Mouse (Mus musculus) monocyte, adult 5-6 weeks (primary cell): ENCODE measurements around the gene Rab8b. TPM values are rescaled to one million over a fixed set of nuclear protein-coding genes. Genes with fewer than 3 reads are reported as not detected.

ENCODE experiments used
- ATAC-seq: fragments of 153-309, 156-312 bp; replicated peaks from 2 replicates; pipeline ENCODE4 v1.8.0; 2017; ENCODE audit warnings: mild to moderate bottlenecking; ENCODE audit not compliant: low TSS enrichment, insufficient number of reproducible peaks, severe bottlenecking, poor library complexity, low FRiP score
- total RNA-seq: library from RNA; stranded (forward); fragments of 200-1000, 200-491, 200-594 nt; gene quantifications from 3 replicates; pipeline ENCODE4 v1.2.3, GENCODE M21; 2017

Rab8b gene
- 147 to 179 TPM (median 160 TPM) in 3 replicates for total RNA-seq

DNA sequence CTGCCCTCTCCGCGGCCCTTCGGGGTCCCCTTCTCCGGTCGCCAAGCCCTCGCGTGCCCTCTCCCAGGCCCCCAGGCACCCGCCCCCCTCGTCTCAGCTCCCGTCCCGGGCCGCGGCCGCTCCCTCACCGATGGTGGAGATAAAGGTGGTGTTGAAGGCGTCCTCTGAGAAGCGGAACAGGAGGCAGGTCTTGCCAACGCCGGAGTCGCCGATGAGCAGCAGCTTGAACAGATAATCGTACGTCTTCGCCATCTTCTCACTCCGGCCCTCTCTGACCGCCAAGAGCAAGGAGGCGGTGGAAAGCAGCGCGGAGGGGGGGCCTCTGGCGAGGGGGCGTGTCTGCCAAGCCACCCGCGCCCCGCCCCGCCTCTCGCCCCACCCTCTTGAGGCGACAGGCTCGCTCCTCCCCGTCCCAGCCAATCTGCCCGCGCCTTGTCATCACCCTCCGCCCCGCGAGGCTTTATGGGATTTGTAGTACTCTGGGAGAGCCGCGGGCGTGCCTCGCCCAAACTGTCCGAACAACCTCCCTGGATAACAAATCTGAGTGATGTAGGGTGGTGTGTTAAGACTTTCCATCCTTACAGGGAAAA, at the start of gene Rab8b:
Rab8b (minus strand) TSS at position 306 of the 590 bp plus-strand sequence.
- peak; percentile 94 for ATAC-seq

DNA sequence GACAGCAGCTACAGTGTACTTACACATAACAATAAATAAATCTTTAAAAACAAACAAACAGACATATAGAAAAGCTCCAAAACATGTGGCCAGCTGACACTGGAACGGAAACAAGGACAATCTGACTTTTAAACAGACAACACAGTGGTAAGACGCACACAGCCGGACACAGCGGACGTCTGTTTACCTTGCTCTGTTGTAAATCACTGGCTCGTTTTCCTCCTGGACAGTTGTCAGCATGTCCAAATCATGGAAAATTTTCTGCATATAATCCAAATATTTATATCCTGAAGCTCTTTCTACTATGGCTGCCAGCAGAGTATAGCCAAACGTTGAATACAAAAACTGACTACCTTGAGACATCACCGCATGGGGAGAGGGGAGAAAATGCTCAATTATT, 48.0 kb upstream of the Rab8b start:
- no peak for ATAC-seq

DNA sequence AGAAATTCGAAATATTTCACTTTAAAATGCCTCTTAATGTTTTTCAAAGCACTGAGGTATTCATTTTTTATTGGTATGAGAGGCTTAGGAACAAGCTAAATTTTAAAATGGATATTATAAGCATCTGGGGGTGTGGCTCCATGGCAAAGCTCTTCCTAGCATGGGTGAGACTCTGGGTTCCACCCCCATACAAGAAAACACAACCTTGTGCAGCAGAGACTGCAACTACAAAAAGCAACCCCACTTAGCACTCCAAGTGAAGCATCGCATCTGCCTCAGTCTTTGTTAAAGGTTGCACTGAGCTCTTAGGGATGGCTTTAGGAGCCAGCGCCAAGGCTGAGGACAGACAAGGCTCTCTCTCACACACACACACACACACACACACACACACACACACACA, 42.0 kb upstream of the Rab8b start:
- ATAC-seq: no peak

DNA sequence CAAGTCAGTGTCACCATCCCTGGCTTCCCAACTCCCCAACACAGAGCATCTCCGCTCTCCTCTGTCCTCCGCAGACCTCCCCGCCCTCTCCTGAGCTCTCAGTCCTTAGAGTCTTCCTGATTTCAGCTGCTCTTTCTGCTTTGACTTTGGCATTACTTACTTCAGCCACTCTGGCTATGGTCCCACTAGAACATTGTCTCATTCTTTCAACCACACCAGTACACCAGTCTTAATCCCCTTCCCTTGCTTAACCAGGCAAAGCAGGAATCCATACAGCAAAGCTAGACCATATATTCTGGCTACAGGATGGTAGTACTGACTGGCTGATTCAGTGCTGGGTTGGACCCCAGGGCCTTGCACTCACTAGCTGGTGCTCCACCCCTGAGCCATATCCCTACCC, 38.0 kb upstream of the Rab8b start:
- ATAC-seq: no peak

DNA sequence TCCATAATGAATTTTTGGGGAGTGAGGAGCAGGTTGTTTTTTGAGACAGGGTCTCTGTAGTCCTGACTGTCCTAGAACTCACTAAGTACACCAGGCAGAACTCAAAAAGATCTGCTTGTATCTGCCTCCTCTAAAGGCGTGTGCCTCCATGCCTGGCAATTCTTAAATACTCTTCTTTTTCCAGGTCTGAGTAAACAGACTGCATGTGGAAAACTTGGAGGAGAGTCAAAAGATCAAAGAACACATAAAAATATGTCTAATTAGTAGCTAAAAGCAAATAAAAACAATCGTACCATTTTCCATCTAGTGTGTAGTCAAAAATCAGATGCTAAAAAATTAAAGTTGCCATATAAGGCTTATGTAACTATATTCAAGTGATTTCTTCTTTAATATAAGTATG, 33.4 kb upstream of the Rab8b start:
- no peak for ATAC-seq

DNA sequence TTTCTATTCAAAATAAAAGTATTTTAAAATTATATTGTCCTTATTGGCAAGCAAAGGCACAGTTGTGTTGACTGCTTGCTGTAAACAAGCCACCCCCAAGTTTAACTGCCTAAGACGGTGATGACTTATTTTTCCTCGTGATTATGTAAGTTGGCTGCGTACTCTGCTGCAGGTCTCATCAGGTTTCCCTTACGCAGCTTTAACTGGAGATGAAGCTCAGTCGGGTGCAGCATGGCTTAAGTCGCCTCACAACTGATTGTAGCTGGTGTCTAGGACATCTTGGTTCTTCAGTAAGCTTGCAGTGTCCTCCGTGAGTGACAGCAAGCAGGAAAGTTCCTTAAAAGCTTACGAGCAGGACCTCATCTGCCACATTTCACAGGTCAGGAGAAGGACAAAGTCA, 32.8 kb upstream of the Rab8b start:
- ATAC-seq: no peak

DNA sequence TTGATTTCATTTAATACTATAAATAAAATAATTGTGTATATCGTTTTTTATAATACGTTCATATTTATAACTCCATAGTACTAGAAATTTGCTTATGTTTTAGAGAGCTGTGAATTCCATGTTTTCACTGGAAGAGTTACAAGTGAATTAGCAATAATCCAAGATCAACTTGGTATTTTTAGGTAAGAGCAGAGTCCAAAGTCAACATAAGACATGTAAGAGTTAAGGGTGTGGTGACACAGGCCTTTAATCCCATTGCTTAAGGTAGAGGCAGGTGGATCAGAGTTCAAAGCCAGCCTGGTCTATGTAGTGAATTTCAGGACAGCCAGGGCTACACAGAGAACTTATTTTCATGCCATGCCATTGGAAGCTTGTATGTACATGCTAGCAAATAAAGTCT, 29.0 kb upstream of the Rab8b start:
- ATAC-seq: no peak

DNA sequence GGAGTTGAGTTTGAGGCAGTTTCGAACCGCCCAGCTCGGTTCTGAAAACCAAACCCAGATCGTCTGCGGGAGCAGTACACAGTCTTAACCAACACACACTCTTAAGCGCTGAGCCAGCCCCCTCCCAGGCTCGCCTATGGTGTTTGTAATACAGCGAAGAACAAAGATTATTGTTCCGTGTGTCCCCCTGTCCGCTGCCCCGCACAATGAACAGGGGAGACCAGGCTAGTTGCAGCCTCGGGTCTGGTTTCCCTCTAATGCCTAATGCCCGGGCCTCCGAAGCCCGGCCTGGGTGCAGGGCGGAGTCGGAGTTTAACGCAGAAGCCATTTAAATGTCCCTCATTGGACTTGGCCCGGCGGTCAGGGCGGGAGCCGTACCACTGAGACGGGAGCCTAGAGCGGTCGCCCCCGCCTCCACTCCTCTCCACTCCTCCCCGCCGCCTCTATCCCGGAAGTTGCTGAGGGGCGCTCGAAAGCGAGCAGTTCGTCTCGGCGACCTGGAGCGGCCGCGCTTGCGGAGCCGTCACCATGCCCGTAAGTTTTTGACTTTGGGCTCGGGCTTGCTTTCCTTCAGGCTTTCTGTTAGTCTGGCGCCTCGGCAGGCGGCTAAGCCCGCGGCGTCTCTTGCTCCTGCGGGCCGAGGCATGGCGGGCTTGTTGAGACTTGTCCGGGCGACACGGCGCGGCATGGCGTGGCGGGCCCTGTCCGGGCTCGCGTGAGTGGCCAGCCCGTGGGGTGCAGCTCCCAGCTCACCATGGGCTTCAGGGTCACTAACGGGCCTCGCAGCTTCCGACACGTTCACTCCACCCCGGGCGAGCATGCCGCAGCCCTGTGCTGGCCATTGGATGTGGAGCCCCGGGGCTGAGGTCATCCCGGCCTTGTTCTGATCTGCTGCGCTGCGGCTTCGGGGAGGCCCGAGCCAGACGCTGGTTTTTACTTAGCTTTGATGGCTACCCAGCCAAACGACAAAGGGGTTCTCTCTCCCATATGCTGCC, 26.5 kb upstream of the Rab8b start, which contains the start of gene Rps27l:
Rps27l (plus strand) TSS at position 440 of the 995 bp plus-strand sequence.
- peak; percentile 100 for ATAC-seq

DNA sequence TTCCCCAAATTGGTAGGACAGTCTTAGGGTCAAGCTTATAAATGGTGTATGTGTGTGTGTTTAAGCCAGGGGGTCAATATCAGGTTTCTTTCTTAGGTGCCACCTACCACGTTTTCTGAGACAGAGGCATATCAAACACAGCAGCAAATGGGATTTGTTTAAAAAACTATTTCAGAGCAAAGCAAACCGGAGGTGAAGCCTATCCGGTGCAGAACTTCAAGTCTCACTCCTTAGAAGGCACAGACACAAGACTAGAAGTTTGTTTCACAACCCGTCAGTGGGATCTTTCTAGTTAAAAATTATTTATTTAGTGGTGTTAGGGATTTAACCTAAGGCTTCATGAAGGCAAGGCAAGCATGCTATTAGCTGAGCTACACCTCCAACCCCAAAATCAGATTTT, 25.7 kb upstream of the Rab8b start:
- no peak for ATAC-seq

DNA sequence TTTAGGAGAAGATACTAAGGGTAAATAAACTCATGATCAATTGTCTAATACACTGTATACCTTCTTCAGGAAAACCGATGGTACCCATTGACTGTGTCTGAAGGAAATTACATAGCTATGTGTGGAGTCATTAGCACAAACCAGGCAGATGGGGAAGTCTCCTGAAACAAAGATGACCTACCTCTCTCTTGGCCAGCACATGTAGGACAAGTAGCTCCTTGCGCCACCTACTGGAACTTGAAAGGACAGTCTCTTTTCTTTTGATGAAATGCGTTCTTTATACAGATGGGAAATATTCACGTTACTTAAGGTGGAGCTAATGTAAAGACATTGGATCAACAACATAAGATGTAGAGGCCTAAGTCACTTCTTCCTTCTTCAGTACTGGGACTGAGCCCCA, 19.3 kb upstream of the Rab8b start:
- peak; percentile 91 for ATAC-seq

DNA sequence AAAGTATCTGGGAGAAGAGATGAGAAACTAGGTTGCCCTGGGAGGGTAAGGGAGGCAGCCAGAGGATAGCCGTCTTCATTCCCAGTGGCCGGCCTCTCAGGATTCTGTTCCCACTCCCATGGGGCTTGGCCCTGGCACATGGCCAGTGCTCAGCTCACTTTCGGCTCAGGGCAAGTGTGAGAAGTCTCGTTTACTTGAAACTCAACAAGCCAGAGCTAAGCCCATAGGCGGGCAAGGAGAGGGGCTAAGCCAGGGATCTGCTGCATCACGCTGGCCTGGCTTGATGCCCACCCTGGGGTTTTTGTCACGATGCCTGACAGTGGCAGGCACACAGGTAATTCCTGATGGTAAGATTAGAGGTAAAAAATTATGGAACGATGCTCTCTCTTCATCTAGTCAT, 18.0 kb upstream of the Rab8b start:
- ATAC-seq: no peak

DNA sequence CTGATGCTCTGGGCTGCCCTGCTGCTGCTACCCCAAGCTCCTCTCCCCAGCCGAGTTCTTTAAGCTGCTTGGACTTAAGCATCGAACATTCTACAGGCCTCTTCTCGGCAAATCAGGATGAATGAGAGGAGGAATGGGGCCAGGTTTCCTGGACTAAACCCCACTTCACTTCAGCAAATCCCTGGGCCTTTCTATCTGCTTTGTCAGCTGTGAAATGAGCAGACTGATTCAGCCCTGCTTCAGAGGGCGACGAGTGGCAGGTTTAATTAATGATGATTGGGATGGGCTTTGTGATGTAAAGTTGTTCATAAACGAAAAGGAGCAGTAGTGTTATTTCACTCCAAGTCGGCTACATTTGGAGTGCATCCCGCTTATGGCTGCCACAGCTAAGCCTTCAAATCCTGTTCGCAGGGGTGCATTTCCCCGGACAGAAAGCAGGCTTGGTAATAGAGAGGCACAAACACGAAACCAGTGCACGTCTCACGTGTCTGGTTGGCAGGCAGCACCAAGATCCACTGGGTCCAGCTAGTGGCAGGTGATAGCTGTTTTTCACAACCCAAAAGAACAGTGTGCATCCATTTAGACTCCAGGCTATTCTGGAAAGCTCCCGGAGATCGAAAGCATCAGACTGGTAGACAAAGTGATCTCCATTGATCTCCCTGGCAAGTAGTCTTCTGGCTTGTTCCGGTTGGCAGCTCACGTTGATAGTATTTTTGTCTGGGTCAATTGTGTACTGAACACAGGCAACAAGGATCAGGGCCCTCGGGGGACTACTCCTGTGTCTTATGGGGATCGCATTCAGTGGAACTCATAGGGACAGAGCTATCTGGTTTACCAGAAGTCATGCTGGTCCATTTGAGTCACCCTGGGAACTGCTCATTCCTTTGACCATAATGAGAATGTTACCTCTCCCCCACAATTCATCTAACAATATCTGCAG, 14.7 kb upstream of the Rab8b start:
- no peak for ATAC-seq

DNA sequence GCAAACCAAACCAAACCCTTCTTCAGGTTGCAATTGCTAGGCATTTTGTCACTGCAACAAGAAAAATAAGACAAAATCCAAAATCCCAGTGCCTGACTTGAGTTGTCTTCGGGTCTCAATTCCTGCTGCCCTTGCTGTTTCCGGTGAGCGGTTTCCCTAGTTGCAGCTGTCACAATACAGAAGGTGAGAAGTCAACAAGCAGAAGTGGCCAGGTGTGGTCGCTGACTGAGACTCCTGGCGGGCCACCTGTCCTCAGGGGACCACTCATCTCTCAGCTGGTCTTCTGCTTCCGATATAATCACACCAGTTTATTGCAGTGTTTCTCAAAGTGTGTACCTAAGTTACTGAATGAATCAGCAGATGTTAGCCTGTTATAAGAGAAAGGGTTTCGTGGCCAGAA, 10.9 kb upstream of the Rab8b start:
- ATAC-seq: no peak

DNA sequence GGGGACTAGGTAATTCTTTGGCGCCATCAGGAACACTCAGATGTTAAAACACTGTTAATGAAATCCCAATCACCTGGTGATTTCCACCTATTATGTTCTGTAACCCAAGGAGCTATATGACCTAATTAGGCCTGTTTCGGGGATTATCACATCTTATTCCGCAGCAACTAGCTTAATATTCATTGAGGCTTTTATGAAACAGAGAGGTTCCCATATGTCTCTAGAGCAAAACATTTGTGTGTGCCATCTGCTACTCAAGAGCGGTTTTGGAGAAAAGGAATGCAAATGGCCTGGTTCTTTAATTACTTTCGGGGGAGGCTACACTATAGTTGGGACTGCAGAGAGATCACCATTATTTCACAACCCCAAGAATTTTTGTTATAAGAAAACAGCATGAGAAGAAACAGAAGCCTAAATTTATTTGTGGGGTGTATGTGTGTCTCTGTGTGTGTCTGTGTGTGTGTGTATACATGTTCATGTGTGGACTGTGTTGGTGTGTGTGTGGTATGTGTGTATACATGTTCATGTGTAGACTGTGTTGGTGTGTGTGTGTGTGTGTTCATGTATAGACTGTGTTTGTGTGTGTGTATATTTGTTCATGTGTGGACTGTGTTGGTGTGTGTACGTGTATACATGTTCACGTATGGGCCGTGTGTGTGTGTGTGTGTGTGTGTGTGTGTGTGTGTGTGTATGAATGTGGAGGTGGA, 8.4 kb upstream of the Rab8b start:
- no peak for ATAC-seq

DNA sequence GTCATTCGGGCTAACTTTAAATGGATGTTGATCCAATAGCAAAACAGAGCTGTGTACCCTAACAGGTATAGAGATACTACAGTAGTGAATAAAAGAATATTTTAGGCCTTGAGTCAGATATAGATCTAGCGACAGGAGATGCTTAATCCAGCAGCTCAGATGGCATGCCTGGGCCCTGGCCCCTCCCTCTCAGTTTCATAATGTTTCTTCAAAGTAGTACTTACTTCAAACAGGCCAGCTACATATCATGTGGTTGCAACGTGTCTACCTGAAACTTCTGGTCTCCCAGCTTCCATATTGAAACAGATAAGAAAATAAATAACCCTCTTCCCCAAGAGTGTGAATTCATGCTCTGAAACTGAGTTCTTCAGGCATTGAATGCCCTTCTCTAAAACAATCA, 6.4 kb upstream of the Rab8b start:
- ATAC-seq: no peak

DNA sequence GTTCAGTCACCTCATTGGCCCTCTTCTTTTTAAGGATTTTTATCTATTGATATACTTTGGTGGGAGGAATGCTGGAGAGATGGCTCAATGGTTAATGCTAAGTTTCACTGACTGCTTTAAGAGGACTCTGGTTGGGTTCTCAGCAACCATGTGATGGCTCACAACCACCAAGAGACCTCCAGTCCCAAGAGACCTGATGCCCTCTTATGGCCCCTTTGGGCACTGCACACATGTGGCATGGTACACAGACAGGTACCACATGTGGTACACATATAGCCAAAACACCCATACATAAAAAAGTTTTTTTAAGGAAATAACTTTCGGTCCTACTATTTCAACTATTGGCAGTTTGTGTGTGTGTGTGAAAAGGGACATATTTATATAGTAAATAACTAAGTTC, 2.6 kb upstream of the Rab8b start:
- no peak for ATAC-seq

DNA sequence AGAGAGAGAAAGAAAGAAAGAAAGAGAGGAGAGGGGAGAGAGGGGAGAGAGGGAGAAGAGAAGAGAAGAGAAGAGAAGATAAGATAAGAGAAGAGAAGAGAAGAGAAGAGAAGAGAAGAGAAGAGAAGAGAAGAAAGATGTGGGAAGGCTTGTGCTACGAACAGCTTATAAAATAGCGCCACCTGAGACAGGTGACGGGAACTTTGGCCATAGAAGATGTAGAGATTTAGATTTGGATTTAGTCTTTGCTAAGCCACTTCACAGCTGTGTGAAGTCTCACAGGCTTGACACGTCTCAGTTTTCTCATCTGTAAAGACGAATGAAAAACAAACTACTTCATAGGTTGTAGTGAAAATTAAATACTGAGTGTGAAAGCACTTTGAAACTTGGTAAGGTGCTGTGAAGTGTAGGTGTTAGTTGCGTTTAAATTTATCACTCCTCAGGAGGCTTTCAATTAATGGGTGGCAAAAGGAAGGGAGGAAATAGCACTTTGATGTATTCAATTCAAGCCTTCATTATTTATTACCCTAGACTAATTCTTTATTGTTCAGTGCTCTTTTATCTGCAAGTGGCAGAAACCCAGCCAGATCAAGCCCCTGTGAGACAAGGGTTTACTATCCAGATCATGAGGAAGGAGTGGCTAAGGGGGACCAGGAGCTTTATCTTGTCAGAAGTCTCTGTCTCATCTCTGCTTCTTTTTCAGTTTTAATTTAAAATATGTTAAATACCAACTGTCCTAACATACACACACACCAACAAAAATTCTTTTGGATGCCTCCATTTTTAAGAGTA, 1.2 kb upstream of the Rab8b start:
- no peak for ATAC-seq

DNA sequence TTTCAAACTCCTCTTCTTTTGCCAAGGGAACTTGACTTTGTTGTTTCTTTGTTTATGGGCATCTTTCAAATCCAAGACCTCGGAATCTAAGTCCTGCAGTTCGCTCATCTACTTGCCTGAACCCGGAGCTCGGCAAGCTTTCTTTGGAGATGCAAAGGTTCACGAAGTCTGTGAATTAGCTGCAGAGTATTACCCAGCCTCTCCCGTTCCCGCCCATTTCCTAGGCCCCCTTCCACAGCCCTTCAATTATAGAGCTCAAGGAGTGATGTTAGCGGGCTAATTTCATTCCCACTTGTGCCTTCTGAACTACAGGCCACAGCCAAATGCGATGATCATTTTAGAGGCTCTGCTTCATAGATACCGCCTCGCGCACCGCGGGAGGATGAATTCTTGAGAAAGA, 494 bp upstream of the Rab8b start:
- no peak for ATAC-seq
